Mouse (Mus musculus) midbrain, embryonic 15.5 days (tissue): ENCODE data around the gene Caml. TPM values are rescaled to one million over a fixed set of nuclear protein-coding genes. Genes with fewer than 3 reads are reported as not detected.
A peak's percentile ranks its signal among the peaks of the same experiment; 100 is the strongest.
"Not testable (repeated sequence)": the region's sequence is repeated elsewhere in the genome, so short reads cannot be mapped to it uniquely, and the experiment has no call there.

Experiments used
- ATAC-seq: fragments of 200-750 bp; cut with Nextera tagmentation; replicated peaks from 2 replicates; pipeline ENCODE4 v1.8.0; 2017; ENCODE audit warnings: moderate TSS enrichment
- H3K27ac ChIP-seq: fragments of 300-500 bp; sonication (generic); 2 replicates; pipeline ENCODE4 v1.5.1; 2015; ENCODE audit warnings: mild to moderate bottlenecking, inconsistent platforms
- H3K27me3 ChIP-seq: fragments of 300-500 bp; sonication (generic); replicated peaks from 2 replicates; pipeline ENCODE4 v1.6.1; 2015; ENCODE audit warnings: inconsistent platforms
- H3K36me3 ChIP-seq: fragments of 300-500 bp; sonication (generic); replicated peaks from 2 replicates; pipeline ENCODE4 v1.6.1; 2015; ENCODE audit warnings: inconsistent platforms
- H3K4me1 ChIP-seq: fragments of 300-500 bp; sonication (generic); 2 replicates; pipeline ENCODE4 v1.6.1; 2015; ENCODE audit warnings: inconsistent platforms
- H3K4me2 ChIP-seq: fragments of 300-500 bp; sonication (generic); 2 replicates; pipeline ENCODE4 v1.6.1; 2015; ENCODE audit warnings: inconsistent platforms, mild to moderate bottlenecking, moderate library complexity
- H3K4me3 ChIP-seq: fragments of 300-500 bp; sonication (generic); 2 replicates; pipeline ENCODE4 v1.5.1; 2015; ENCODE audit warnings: mild to moderate bottlenecking, inconsistent platforms
- H3K9ac ChIP-seq: fragments of 300-500 bp; sonication (generic); 2 replicates; pipeline ENCODE4 v1.6.1; 2015; ENCODE audit warnings: mild to moderate bottlenecking, inconsistent platforms
- H3K9me3 ChIP-seq: fragments of 300-500 bp; sonication (generic); 2 replicates; pipeline ENCODE4 v1.6.1; 2016; ENCODE audit warnings: inconsistent platforms
- WGBS: fragments of 180-500 bp; shearing (Covaris S2); methylation state at CpG from one replicate; pipeline ENCODE4 v1.1.7; 2015; ENCODE audit warnings: mixed read lengths; 5-methylcytosine and 5-hydroxymethylcytosine counted together
- polyA plus RNA-seq: library from polyadenylated mRNA; unstranded; fragments of >200 nt; fragmentation: Nextera tagmentation; extraction: Ambion mirVana; gene quantifications from 2 replicates; pipeline ENCODE4 v1.2.1, GENCODE M21; 2015

Gene Caml
- polyA plus RNA-seq, 1 experiment from 2014 or later = 103 TPM

GRCm38 (mm10) chr13:55599566-55600540 lies 23.0 kb upstream of the Caml start, which contains the start of gene B4galt7:
Gene B4galt7, plus strand, starts transcription at chr13:55599896.
- Histone ChIP-seq H3K4me1 (peaks cover 27% of the 10 kb centered on the region), H3K27ac (peak within 1 kb of the TSS; percentile 81), H3K4me2 (peak within 1 kb of the TSS; percentile 59), H3K27me3 (no peaks in the 10 kb centered on the region), H3K36me3 (peaks cover 21% of the 10 kb centered on the region), H3K9ac (peak within 1 kb of the TSS; percentile 99), H3K4me3 (peak within 1 kb of the TSS; percentile 98), H3K9me3 (no peaks in the 10 kb centered on the region)
- ATAC-seq = peak; percentile 90
- WGBS = 9% methylated on average over 51 of the region's 51 CpGs

GRCm38 (mm10) chr13:55600657-55601056 lies 22.1 kb upstream of the Caml start:
- Histone ChIP-seq H3K27ac (peak overlapping the region; percentile 81), H3K9ac (peak overlapping the region; percentile 99), H3K4me3 (peak overlapping the region; percentile 98), H3K9me3 (no peaks in the 10 kb centered on the region), H3K4me2 (peak overlapping the region; percentile 59), H3K4me1 (peaks cover 27% of the 10 kb centered on the region), H3K27me3 (no peaks in the 10 kb centered on the region), H3K36me3 (peaks cover 16% of the 10 kb centered on the region)
- WGBS = 23% methylated on average over 9 of the region's 9 CpGs
- 0 out of 2 replicates have a peak, but pooled peaks have one; percentile 5 for ATAC-seq

GRCm38 (mm10) chr13:55601611-55602010 lies 21.2 kb upstream of the Caml start:
- H3K9ac ChIP-seq = no peak overlapping the region
- H3K4me3 ChIP-seq = no peak overlapping the region
- 12% methylated on average over 3 of the region's 3 CpGs for WGBS
- H3K27ac ChIP-seq = no peak overlapping the region
- H3K36me3 ChIP-seq = peaks cover 14% of the 10 kb centered on the region
- ATAC-seq = no peak
- H3K9me3 ChIP-seq = no peaks in the 10 kb centered on the region
- H3K4me1 ChIP-seq = peaks cover 27% of the 10 kb centered on the region
- peak overlapping the region; percentile 59; the same call in 1 of the 2 replicates for H3K4me2 ChIP-seq
- no peaks in the 10 kb centered on the region for H3K27me3 ChIP-seq

- Histone ChIP-seq H3K4me3 (no peak overlapping the region), H3K36me3 (peaks cover 24% of the 10 kb centered on the region; the same call in 1 of the 2 replicates), H3K9ac (no peak overlapping the region), H3K27ac (no peak overlapping the region), H3K4me1 (peaks cover 23% of the 10 kb centered on the region), H3K4me2 (no peak overlapping the region), H3K9me3 (no peaks in the 10 kb centered on the region), H3K27me3 (no peaks in the 10 kb centered on the region)
- 97% methylated on average over 3 of the region's 3 CpGs for WGBS
- ATAC-seq = no peak
These were observed 18.2 kb upstream of the Caml start for GRCm38 (mm10) chr13:55604606-55605005.

- no peaks in the 10 kb centered on the region for H3K9me3 ChIP-seq
- no peak overlapping the region for H3K4me2 ChIP-seq
- H3K36me3 ChIP-seq = peaks cover 34% of the 10 kb centered on the region
- no peak overlapping the region for H3K27ac ChIP-seq
- no peaks in the 10 kb centered on the region for H3K27me3 ChIP-seq
- no peak for ATAC-seq
- 90% methylated on average over 10 of the region's 10 CpGs for WGBS
- no peak overlapping the region for H3K9ac ChIP-seq
- 0 out of 2 replicates have a peak, but pooled peaks cover 5% of the 10 kb centered on the region for H3K4me1 ChIP-seq
- H3K4me3 ChIP-seq = no peak overlapping the region
These were observed 15.7 kb upstream of the Caml start for GRCm38 (mm10) chr13:55606899-55607623.

DNA sequence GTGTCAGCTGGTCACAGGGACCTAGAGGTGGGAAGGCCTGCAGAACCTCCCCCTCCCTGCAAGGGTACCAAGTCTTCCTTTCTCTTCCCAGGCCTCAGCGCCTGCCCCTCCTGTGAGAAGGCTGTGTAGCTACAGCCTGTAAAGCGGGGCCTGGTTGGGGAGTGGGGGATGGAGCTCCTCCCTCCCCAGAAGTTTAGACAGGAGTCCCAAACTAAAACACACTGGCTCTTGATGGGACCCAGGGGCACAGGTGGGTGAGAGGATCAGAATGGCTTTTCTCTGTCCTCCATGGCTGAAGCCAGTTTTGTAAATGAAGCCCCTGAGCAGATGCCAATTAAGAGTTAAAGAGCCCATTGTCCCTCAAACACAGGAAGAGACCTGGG lies 15.2 kb upstream of the Caml start:
- H3K36me3 ChIP-seq = peaks cover 34% of the 10 kb centered on the region
- ATAC-seq = no peak
- no peak overlapping the region for H3K9ac ChIP-seq
- H3K4me2 ChIP-seq = no peak overlapping the region
- no peak overlapping the region for H3K27ac ChIP-seq
- H3K4me3 ChIP-seq = no peak overlapping the region
- no peaks in the 10 kb centered on the region for H3K27me3 ChIP-seq
- 95% methylated on average over 2 of the region's 2 CpGs for WGBS
- no peaks in the 10 kb centered on the region for H3K9me3 ChIP-seq
- 0 out of 2 replicates have a peak, but pooled peaks cover under 1% of the 10 kb centered on the region for H3K4me1 ChIP-seq

- no peak overlapping the region for H3K27ac ChIP-seq
- H3K9me3 ChIP-seq = no peaks in the 10 kb centered on the region
- no peaks in the 10 kb centered on the region for H3K4me1 ChIP-seq
- peaks cover 28% of the 10 kb centered on the region for H3K36me3 ChIP-seq
- no peak overlapping the region for H3K9ac ChIP-seq
- no peak for ATAC-seq
- no peak overlapping the region for H3K4me3 ChIP-seq
- no peak overlapping the region for H3K4me2 ChIP-seq
- H3K27me3 ChIP-seq = no peaks in the 10 kb centered on the region
- 89% methylated on average over 7 of the region's 7 CpGs for WGBS
These were observed 10.8 kb upstream of the Caml start for GRCm38 (mm10) chr13:55611996-55612395.

GRCm38 (mm10) chr13:55613471-55613870 lies 9.3 kb upstream of the Caml start:
- Histone ChIP-seq H3K27me3 (no peaks in the 10 kb centered on the region), H3K4me2 (no peak overlapping the region), H3K27ac (no peak overlapping the region), H3K4me3 (no peak overlapping the region), H3K9ac (no peak overlapping the region), H3K9me3 (no peaks in the 10 kb centered on the region), H3K4me1 (no peaks in the 10 kb centered on the region), H3K36me3 (peaks cover 18% of the 10 kb centered on the region)
- ATAC-seq = no peak
- 53% methylated on average over 5 of the region's 5 CpGs for WGBS

DNA sequence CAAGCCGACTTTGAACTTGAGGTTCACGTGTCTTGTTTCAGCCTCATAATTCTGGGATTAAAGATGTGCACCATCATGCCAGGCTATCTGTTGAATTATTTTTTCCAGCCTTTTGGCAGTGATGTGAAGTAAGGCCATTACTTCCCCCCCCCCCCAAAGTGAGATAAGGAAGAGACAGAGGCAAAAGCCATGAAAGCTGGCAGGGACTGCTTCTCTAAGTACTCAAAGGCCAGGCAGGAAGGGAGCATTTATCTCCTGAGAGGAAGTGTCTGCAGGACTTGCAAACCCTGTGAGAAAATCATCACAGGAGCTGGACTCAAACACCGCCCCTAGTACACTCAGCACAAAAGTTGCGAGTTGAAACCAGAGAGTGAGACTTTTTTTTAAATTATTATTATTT lies 3.5 kb upstream of the Caml start:
- WGBS = 93% methylated on average over 4 of the region's 4 CpGs
- ATAC-seq = no peak
- H3K36me3 ChIP-seq = no peaks in the 10 kb centered on the region

GRCm38 (mm10) chr13:55620275-55620674 lies 2.5 kb upstream of the Caml start:
- H3K9me3 ChIP-seq = no peaks in the 10 kb centered on the region
- H3K36me3 ChIP-seq = no peaks in the 10 kb centered on the region
- no peaks in the 10 kb centered on the region for H3K27me3 ChIP-seq
- H3K4me2 ChIP-seq = no peak overlapping the region
- 85% methylated on average over 2 of the region's 2 CpGs for WGBS
- no peak for ATAC-seq
- no peak overlapping the region for H3K4me3 ChIP-seq
- no peak overlapping the region for H3K27ac ChIP-seq
- H3K9ac ChIP-seq = no peak overlapping the region
- peaks cover 26% of the 10 kb centered on the region for H3K4me1 ChIP-seq

More for the DNA sequence above, 3.5 kb upstream of the Caml start:
- Histone ChIP-seq H3K4me2 (no peak overlapping the region), H3K27me3 (no peaks in the 10 kb centered on the region), H3K27ac (no peak overlapping the region), H3K9ac (no peak overlapping the region), H3K4me3 (no peak overlapping the region), H3K9me3 (no peaks in the 10 kb centered on the region), H3K4me1 (peaks cover 16% of the 10 kb centered on the region)

GRCm38 (mm10) chr13:55622156-55622648 lies 603 bp upstream of the Caml start:
- H3K36me3 ChIP-seq, H3K9me3 ChIP-seq, H3K27me3 ChIP-seq: not testable (repeated sequence)
- peak overlapping the region; percentile 89 for H3K9ac ChIP-seq
- peak overlapping the region; percentile 89 for H3K4me3 ChIP-seq
- H3K4me1 ChIP-seq = peaks cover 39% of the 10 kb centered on the region
- H3K4me2 ChIP-seq = peak overlapping the region; percentile 64
- ATAC-seq = peak; percentile 68
- WGBS = 22% methylated on average over 20 of the region's 20 CpGs
- H3K27ac ChIP-seq = peak overlapping the region; percentile 93

- H3K36me3 ChIP-seq = peaks cover 22% of the 10 kb centered on the region
- peaks cover 21% of the 10 kb centered on the region for H3K4me1 ChIP-seq
- peak within 1 kb of the TSS; percentile 99 for H3K4me3 ChIP-seq
These were observed 11.9 kb downstream of the Caml start, which contains the start of gene Ddx46 for GRCm38 (mm10) chr13:55634639-55635127. Gene Ddx46, plus strand, starts transcription at chr13:55635027.

More at GRCm38 (mm10) chr13:55634639-55635127, 11.9 kb downstream of the Caml start, which contains the start of gene Ddx46:
- peak; percentile 91 for ATAC-seq
- peak within 1 kb of the TSS; percentile 95 for H3K9ac ChIP-seq
- 5% methylated on average over 30 of the region's 30 CpGs for WGBS
- no peaks in the 10 kb centered on the region for H3K9me3 ChIP-seq
- H3K27me3 ChIP-seq = no peaks in the 10 kb centered on the region
- peak within 1 kb of the TSS; percentile 78 for H3K4me2 ChIP-seq
- H3K27ac ChIP-seq = peak within 1 kb of the TSS; percentile 74
